Mouse (Mus musculus) frontal cortex, postnatal 10 days (tissue): ENCODE measurements around the gene Ip6k1.
"Not testable (repeated sequence)": the region's sequence is repeated elsewhere in the genome, so short reads cannot be mapped to it uniquely, and the experiment has no call there.

ENCODE experiments used
- DNase-seq, 2 experiments: peaks; one replicate each; pipeline ENCODE4 v3.0.0; 2022; ENCODE audit warnings: low spot score in 2 of 2, mixed read lengths in 1 of 2

Gene Ip6k1

GRCm38 (mm10) chr9:107982681-107983346 is 19.5 kb upstream of the Ip6k1 start, which contains the start of gene Gm20661:
Gm20661 (plus strand) TSS chr9:107983058.
- DNase-seq = peak; percentile 52 to 61

- DNase-seq = peak; percentile 62 to 79
Observed at GRCm38 (mm10) chr9:107983421-107983890, 18.8 kb upstream of the Ip6k1 start.

DNA sequence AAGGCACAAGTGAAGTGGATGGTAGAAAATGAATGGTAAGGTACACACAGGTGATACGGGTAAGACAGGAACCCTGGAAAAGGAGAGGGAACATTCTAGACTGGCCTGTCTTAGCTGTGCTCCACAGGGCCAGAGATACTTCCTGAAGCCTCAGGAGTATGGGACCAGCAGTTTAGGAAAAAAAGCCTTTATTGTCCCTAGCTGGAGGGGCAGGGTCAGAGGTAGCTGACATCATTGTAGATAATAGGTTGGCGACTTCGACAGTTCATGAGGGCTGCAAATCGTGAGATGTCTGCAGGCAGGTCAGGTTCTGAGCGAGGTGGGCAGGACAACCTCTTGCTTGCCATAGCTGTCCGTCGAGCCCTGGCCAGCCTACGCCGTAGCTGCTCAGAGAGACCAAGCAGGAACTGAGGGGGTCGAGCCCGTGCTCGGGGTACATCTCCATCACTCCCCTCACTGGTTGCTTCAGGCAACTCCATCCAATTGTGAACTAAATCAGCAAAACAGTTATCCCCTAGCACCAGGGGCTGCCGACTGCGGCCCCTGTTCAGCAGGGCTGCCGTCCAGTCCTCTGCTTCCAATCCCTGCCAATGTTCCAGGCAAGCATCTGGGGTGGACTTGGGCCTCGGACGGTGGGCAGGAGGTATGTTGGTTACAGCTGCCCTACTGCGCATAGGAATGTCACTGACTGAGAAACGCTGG is 18.1 kb upstream of the Ip6k1 start:
- no peak for DNase-seq

DNA sequence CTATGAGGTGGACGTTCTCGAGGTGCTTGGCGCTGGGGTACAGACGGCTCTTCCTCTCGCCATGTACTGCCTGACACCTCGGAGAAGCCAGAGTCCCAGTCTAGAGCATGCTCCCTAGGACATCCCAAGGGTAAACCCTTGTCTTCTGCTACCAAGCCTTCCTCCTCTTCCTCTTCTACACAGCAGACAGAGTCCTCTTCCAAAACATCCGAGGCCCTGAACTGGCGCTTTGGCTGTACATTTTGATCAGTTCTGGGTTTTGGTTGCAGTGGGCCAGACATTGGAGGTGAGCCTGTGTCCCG is 17.6 kb upstream of the Ip6k1 start:
- DNase-seq = no peak

DNA sequence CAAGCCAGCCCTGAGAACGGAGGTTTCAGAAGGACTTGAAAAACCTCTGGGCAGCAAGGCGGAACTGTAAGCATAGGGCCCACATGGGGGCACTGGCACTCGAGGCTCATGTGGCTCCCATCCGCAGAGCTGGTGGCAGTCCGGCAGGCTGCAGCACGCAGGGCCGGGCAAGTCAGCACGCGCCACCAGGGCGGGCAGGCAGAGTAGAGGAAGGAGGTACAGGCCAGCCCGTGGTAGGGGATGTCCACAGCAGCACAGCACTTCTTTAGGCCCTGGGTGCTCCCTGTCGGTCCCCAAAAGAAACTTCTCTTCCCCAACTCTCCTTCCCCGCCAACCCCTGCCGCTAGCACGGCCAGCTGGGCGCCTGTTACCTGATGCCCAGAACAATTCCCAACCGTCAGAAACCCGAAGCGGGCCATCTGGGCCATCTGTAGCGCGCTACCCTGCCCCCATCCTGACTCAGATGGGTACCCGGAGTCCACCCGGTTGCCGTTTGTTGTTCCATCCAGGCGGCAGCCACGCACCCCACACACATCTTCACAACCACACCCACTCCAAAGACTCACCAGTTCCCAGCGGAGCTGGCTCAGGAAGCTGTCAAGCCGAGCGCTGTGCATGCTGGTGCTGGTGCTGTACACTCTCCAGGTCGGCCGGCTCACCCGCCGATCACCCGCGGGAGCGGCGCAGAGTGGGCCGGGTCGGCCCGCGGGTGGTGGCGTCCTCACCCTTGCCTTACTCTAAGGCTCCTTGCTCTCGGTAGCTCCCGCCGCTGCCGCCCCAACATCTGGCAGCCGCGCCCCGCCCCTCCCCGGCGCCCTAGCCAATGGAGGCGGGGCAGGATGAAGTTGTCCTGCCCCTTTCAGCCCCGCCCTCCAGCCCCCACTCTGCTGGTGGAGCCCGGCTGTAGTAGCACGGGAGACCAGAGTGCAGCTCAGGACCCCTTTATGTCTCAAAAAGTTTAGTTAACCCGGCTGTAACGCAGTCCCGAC is 16.9 kb upstream of the Ip6k1 start, which contains the start of gene Inka1:
Inka1 (minus strand) TSS at position 749 of the 989 bp plus-strand sequence.
- peak; percentile 73 to 76 for DNase-seq

- DNase-seq = peak; percentile 54 to 76
Observed at GRCm38 (mm10) chr9:107986376-107986775, 15.9 kb upstream of the Ip6k1 start.

GRCm38 (mm10) chr9:107987950-107988349 is 14.4 kb upstream of the Ip6k1 start:
- DNase-seq = no peak

GRCm38 (mm10) chr9:107992197-107992596 is 10.1 kb upstream of the Ip6k1 start, which contains the start of gene Cdhr4:
Cdhr4 (plus strand) TSS chr9:107992497.
- DNase-seq = no peak

DNA sequence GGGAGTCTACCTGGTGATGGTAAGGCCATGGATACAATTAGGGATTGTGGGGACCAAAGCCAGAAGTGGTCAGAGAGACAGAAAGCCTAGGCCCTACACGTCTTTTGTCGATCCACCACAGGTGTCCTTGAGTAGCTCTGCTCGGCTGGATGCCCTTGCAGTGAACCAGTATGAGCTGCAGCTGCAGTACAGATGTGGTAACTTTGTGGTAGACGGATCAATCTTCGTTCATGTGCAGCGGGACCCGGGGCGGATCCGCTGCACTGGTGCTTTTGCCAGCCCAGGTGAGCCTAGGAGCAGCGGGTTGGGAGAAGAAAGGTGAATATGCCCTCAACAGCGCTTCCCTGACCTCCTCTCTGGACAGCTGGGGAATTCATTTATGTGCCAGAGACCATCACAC is 9.3 kb upstream of the Ip6k1 start:
- no peak for DNase-seq

DNA sequence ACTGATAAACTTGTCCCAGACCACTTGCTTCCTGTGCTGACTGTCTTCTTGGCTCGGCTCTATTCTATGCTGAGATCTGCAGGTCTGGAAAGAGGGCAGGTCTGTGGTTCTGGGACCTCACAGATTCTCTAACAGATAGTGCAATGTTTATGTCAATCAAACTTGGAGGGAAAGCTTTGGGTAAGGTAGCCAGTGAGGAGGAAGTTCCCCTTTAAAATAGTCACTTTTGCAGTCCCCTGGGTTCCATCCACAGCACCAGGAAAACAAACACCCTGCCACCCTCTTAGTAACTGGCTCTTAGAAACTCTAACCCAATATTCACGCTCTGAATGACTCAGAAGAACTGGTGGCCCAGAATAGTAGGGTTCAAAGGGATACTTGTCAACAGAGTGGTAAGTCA is 7.8 kb upstream of the Ip6k1 start:
- no peak for DNase-seq

DNA sequence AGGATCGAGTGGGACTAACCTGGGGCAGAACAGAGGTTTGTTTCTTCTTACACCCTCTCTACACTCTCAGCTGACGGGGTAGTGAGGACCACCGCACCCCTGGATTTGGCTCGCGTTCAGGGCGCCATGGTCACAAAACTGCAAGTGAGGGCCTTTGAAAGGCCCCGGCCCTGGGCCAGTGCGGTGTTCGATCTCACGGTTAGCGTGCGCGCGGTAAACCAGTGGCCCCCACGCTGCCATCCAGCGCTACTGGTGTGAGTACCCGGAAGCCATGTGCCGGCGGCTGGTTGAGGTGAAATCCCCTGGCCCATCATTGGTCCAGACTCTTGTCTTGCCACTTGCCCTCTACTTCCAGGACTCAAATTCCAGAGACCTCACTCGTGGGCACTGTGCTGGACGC is 6.8 kb upstream of the Ip6k1 start:
- DNase-seq = no peak

DNA sequence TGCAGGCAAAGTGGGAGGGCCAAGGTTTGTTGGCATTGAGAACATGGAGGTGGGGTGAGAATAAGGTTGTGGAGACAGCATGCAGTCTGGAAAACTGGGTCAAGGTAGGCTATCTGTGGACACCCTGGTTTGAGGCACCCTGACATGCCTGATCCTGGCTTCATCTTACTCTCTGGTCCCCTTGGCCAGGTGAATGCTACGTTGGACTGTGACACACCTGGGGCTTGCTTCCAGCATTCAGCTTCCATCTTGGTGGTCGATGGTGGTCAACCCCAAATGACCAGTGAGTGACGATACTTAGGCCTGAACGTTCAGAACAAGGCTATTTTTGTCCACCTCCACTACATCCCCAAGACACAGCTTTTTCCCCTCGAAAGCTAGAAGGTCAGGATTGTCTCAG is 6.3 kb upstream of the Ip6k1 start, which contains the start of gene Gm20662:
Gm20662 (plus strand) TSS at position 301 of the 400 bp plus-strand sequence.
- no peak for DNase-seq

DNA sequence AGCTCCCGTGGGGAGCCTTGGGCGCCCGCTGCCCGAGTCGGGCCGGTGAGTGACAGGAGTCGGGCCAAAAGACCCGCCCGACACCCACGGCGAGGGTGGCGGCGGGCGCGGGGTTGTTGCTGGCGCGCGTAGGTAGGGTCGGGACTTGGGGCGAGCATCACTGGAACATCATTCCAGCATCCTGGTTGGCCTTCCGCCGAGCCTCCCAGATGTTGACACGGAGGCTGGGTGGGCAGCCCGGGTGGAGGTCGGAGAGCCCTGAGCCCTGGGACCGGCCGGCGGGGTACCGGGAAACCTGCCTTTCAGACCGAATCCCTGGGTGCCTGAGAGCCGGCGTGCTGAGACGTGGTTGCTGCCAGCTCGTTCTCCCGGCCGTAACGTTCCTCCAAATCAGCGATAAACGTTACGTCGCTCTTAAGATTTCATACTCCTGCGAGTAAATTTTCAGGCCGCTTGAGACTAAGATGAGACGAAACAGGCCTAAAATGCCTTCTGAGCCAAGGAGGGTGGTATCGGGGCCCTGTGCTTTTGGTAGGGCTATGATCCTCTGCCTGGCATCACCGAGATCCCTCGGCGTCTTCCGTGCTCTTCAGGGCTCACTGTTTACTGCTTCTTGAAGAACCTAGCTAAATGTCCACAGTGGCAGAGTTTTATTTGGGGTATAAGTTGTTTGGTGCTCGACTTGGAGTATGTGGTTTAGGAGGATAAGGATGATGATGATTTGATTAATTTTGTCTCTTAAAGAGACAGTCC is 653 bp downstream of the Ip6k1 start:
- DNase-seq = no peak

- DNase-seq = no peak
Observed at GRCm38 (mm10) chr9:108003531-108003890, 1.2 kb downstream of the Ip6k1 start.

DNA sequence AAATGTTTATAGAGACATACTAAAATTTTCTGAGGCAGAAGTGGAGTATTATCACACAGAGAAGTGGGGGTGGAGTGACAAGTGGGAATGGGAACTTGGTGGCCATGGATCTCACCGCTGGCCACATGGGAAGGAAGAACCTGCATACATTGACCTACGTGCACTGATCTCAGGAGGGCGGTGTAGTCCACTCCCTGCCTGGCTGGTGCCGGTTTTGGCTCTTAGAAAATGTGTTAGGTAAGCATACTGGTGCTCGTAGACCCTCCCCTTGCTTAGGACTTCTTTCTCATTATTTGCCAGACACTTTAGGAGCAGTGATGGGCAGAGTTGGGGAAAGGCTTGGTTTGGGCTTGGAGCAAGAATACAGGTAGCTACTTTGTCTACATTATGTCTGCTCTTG is 5.7 kb downstream of the Ip6k1 start:
- DNase-seq = no peak

GRCm38 (mm10) chr9:108010385-108010784 is 8.1 kb downstream of the Ip6k1 start:
- no peak for DNase-seq

DNA sequence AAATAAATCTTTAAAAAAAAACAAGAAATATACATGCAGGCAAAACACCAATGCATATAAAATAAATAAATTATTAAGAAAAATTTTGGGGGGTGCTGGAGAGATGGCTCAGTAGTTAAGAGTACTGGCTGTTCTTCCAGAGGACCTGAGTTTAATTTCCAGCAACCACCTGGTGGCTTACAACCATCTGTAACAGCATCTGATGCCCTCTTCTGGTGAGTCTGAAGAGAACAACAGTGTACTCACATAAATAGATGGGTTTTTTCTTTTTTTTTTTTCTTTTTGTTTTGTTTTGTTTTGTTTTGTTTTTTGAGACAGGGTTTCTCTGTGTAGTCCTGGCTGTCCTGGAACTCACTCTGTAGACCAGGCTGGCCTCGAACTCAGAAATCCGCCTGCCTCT is 11.3 kb downstream of the Ip6k1 start:
- DNase-seq = not testable (repeated sequence)

- no peak for DNase-seq
Observed at GRCm38 (mm10) chr9:108017127-108017526, 14.8 kb downstream of the Ip6k1 start.

DNA sequence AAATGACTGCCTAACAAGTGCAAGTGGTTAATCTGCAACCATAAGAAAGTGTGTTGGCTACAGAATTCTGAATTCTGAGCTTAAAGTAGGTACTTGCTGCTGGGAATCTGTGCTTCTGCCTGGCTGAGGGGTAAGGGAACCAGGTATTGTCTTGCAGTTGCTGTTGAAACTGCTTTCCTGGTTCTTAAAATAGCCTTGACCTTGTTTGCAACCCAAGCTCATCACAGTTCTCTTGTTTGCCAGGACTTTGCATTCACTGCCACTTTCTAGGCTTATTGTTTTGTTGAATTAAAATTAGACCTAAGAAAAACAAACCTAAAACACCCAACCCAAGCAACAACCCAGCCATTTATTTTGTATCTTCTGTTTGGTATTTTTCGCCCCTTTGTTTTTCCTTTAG is 18.4 kb downstream of the Ip6k1 start:
- DNase-seq = no peak

DNA sequence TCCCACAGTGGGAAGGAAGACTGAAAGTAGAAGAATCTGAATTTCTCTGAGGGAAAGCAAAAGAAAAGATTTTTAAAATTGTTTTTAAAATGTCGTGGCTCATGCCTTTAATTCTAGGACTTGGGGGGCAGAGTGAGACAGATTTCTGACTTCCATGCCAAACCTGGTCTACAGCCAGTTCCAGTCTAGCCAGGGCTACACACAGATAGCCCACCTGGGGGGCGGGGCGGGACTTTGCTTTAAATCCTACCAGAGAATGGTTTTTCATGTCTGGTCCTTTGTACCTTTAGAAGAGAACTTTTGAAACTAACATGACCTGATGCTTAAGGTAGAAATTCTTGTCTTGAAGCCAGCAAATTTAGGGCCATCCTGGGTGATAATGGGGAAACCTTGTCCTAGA is 20.9 kb downstream of the Ip6k1 start:
- DNase-seq = no peak

DNA sequence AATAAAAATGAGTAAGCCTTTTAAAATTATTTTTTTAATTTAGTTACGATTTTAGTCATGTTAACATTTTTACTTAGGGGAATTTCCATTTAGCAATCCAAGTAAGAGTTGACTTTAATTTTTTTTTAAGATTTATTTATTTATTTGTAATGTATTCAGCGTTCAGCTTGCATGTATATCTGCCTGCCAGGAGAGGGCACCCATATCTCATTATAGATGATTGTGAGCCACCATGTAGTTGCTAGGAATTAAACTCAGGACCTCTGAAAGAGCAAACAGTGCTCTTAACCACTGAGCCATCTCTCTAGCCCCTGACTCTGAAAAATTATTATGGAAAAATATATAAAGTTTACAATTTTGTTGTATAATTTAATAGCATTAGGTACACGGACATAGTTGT is 24.3 kb downstream of the Ip6k1 start:
- no peak for DNase-seq
